Mouse (Mus musculus) gastrocnemius, postnatal 10 days (tissue): ENCODE data around the gene Actc1. TPM values are rescaled to one million over a fixed set of nuclear protein-coding genes. Genes with fewer than 3 reads are reported as not detected.

Source experiments
- DNase-seq: peaks from one replicate; pipeline ENCODE4 v3.0.0; 2021; ENCODE audit warnings: mixed read lengths
- total RNA-seq, 2 experiments: library from RNA; stranded (reverse); gene quantifications; 2 replicates each; pipeline ENCODE4 v1.2.3; 2021

The Actc1 gene
- total RNA-seq, 2 experiments from 2014 or later: 3,096 to 4,913 TPM

GRCm38 (mm10) chr2:114050150-114050549 is 3.2 kb downstream of the Actc1 start:
- no peak for DNase-seq

DNA sequence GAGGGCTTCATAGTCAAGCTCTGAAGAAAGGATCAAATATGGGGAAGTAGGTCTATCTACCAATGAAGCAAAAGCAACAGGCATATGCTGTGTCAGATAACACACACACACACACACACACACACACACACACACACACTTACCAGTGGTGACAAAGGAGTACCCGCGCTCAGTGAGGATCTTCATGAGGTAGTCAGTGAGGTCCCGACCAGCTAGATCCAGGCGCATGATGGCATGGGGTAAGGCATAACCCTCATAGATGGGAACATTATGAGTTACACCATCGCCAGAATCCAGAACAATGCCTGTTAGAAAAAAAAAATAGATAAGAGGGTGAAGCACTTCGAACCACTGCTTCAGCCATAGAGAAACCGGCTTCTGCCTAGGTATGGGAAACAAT is 4.0 kb downstream of the Actc1 start:
- DNase-seq: no peak

DNA sequence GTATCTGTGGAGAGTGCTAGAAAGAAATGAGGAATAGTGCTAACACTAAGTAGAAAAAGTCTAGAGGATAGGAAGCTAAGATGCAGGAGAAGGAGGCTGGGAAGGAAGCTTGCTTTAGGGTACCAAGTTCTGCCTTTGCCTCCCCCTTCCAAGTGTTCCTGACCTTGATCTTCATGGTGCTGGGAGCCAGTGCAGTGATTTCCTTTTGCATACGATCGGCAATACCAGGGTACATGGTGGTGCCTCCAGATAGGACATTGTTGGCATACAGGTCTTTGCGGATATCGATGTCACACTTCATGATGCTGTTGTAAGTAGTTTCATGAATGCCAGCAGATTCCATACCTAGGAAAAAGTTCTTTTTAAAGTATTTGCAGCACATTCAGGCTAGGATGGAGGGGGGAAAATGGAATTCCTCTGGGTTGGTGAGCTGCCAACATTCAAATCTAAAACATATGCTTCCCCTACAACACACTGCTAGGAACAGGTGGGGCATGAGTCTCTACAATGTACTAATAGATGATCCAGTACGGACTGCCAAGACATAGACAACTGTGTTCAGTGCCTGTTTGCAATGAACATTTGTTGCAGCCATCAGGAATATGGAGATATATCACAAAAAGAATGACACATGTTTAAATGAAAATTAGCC is 5.3 kb downstream of the Actc1 start:
- DNase-seq: no peak

DNA sequence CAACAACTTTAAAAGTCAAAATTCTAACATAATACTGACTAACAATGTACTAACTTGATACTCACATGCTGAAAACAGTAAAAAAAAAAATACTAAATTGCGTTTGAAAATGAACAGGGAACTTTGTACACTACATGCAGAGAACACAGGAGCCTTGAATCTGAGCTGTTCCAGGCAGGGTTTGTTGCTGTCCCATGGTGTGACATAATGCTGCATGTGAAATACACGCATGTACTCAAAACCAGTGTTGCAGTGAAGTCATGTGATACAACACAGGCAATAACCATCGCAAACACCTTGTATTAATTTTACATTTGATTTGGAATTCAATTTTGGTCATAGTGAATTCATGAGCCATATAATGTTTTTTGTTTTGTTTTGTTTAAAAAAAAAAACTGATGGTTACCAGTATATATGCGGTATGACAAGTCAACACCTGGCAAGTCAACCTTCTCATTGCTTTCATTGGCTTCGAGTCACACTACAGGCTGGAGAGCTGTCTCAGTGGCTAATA is 7.1 kb downstream of the Actc1 start:
- no peak for DNase-seq

- no peak for DNase-seq
These were observed 15.4 kb downstream of the Actc1 start for GRCm38 (mm10) chr2:114037926-114038325.

- no peak for DNase-seq
These were observed 21.1 kb downstream of the Actc1 start for GRCm38 (mm10) chr2:114032259-114032658.

DNA sequence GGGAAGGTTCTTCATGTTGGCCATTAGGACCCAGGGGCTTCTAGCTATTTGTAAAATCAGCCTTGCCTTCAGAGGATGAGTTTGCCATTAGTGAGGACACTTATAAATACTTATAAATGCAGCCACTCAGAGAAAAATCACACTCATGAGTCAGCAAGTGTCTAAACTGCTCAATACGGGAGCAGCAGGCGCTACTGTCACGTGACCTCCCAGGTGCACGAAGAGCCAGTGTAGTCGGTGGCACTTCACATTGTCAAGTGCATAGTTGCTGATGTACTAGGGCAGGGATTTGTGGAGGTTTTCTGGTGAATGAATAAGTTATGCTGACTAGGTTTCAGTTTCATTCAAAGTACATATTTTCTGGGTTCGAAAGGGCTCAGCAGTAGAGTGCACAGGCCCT is 30.0 kb downstream of the Actc1 start:
- no peak for DNase-seq

- DNase-seq: no peak
These were observed 33.2 kb downstream of the Actc1 start for GRCm38 (mm10) chr2:114020210-114020563.

DNA sequence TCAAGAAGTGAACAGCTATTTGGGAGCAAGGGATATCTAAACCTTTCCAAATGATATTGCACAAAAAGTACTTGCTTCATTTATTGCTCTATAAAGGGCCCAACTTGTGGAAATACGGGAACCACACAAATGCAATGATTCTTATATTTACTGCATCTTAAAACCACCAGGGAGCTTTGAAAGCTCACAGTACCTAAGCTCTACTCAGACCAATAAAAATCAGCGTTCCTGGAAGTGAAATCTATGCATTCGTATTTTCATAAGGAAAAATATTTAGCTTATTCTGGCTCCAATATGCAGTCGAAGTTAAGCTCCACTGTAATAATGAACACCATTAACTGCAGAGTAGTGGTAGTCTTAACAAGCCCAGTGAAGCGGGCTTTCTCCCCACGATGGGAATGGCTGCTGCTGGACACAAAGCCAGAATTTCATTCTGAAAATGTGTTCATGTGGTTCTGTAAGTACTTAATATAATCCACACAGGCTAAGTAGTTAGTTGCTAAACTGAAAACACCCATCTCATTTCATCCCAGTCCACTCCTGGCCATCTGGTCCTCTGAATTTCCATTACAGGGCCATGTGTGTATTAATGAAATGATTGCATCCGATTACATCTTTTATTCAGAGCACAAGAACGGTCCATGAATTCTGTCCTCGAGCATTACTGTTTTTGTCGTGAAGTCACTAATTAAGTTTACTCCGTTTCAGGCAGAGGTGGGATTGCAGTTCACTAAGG is 33.7 kb downstream of the Actc1 start:
- DNase-seq: no peak

- no peak for DNase-seq
These were observed 35.2 kb downstream of the Actc1 start for GRCm38 (mm10) chr2:114018136-114018535.

GRCm38 (mm10) chr2:114014839-114015238 is 38.5 kb downstream of the Actc1 start:
- no peak for DNase-seq

DNA sequence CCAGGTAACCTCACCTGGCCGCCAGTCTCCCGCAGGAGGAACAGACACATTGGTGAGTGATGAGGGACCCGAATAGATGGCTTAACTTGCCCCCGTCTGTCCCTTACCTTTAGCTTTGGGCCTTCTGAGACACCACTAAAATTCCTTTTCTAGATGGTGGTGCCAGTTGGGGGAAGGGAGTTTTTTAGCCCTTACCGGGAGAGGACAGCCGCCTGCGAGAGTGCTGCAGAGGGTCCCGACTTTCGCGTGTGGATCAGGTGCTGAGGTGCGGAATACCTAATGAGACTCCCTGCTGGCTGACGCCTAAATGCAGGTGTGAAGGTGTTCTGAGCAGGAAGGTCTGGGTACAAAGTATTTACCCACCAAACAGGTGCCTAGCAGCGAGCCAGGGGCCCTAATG is 39.5 kb downstream of the Actc1 start:
- no peak for DNase-seq

DNA sequence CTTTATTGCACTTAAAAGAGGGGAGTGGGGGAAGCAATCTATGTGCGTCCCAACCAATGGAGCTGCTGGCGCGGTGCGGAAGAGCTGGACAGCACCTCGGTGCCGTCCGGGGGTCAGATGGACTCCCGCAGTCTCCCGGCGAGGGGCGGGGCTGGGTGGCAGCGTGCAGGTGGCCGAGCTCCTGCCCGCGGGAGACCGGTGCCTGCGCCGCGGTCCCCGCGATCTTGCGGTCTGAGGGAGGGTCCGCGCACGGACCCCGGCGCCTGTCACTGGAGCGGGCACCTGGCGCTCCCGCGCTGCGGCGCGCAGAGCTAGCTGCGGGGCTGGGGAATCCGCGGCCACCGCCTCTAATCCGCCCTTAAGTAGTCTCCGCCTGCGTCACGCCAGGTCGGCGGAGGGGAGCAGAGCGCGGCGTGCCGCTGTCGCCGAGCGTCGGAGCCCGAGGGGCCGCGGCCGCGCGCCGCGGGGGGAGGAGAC is 40.0 kb downstream of the Actc1 start, which contains the start of gene Gjd2:
Gjd2 (minus strand) TSS at position 325 of the 477 bp plus-strand sequence.
- peak; percentile 9 for DNase-seq

- peak; percentile 6 for DNase-seq
These were observed 40.6 kb downstream of the Actc1 start for GRCm38 (mm10) chr2:114012749-114013211.

- peak; percentile 51 for DNase-seq
These were observed 41.5 kb downstream of the Actc1 start for GRCm38 (mm10) chr2:114011838-114012237.

DNA sequence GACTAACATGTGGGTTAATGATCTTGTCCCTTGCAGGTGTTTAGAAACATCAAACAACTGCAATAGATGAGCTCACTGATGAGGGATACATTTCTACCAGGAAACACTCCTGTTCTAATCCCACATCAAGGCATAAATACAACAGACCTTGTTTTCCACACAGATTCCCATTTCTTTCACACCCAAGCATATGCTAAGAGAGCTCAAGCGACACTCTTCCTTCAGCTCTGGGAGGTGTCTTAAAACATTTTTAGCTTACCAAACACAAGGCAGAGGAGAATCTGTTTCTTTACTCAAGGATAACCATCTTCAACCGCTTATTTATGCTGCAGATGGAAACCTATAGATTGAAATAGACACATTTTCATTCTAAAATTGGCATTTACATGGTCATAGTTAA is 45.0 kb downstream of the Actc1 start:
- no peak for DNase-seq

DNA sequence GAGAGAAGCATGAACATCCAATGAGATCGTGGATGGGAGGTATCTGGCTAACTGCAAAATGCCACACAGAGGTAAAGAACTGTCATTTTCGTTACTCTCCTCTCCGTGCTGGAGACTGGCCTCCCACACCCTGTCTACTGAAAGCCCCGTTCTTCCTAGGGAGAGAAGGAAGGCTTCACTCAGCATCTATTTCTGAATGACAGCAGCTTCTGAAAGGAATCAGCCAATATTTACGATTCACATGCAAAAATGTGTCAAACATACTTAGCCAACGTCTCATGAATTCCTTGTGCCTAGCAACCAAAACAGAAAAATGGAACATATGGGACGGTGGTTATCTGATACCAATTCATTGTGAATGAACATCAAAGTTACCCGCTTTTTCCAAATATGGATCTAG is 55.9 kb downstream of the Actc1 start:
- DNase-seq: no peak

Other genes with a start within 250 kb of the Actc1 start
- under 1 TPM; 0.45 to 0.95 TPM for gene Scg5, start 224.4 kb downstream of the Actc1 start, total RNA-seq
- gene Arhgap11a, start 204.9 kb downstream of the Actc1 start, total RNA-seq: 1 to 10 TPM; 7.0 to 9.1 TPM
- not detected for gene Gjd2, start 39.9 kb downstream of the Actc1 start, total RNA-seq
- gene Aqr, start 133.5 kb upstream of the Actc1 start, total RNA-seq: 10 to 100 TPM; 12.5 to 16.8 TPM
- gene Zfp770, start 147.9 kb upstream of the Actc1 start, total RNA-seq: 10 to 100 TPM; 10.7 to 11.9 TPM